Mouse (Mus musculus): Measurements from ENCODE around the gene Iqcb1. TPM values are rescaled to one million over a fixed set of nuclear protein-coding genes. Genes with fewer than 3 reads are reported as not detected.

Iqcb1 gene
- polyA plus RNA-seq, 1 experiment from 2014 or later = 38.7 TPM

DNA sequence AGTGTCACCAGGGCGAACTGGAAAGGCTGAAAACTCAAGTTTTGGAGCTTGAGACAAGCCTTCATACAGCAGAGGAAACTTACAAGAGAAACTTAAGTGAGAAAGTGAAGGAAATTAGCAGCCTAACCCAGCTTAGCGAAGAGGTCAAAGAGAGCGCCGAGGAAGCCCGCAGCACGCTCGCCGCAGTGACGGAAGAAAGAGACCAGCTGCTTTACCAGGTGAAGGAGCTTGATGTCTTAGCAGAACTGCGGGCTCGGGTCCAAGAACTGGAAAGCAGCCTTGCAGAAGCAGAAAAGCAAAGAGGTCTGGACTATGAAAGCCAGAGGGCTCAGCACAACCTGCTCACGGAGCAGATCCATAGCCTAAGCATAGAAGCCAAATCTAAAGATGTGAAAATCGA lies 84.1 kb downstream of the Iqcb1 start:
- ATAC-seq (ENCODE audit: insufficient number of reproducible peaks, insufficient read depth, low FRiP score, low read depth) = no peak
- Histone ChIP-seq H3K9ac (replicated peaks; ENCODE audit: low read depth, low read length) (no peak overlapping the region), H3K36me3 (ENCODE audit: control insufficient read depth, insufficient read depth, low read length) (peaks cover 39% of the 10 kb centered on the region), H3K9me3 (ENCODE audit: control insufficient read depth, low read depth, low read length) (no peaks in the 10 kb centered on the region), H3K27me3 (ENCODE audit: control insufficient read depth, insufficient read depth, low read length) (no peaks in the 10 kb centered on the region), H3K27ac (ENCODE audit: low read length) (peak overlapping the region; percentile 39; the same call in 1 of the 2 replicates), H3K4me1 (ENCODE audit: control insufficient read depth, insufficient read depth, low read length) (no peaks in the 10 kb centered on the region), H3K4me2 (replicated peaks; ENCODE audit: low read depth, low read length) (no peak overlapping the region), H3K4me3 (ENCODE audit: low read depth, low read length) (no peak overlapping the region)
- WGBS = 72% methylated on average over 13 of the region's 13 CpGs

DNA sequence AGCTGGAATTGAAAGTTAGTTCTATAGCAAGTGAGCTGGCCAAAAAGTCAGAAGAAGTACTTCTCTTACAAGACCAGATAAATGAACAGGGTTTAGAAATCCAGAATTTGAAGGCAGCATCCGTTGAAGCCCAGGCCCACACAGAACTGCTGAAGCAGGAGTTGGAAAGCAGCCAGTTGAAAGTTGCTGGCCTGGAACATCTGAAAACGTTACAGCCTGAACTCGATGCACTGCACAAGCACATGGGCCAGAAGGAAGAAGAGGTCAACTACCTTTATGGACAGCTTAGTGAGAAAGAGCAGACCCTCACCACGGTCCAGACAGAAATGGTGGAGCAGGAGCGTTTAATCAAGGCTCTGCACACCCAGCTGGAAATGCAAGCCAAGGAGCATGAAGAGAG lies 86.0 kb downstream of the Iqcb1 start:
- Histone ChIP-seq H3K4me2 (replicated peaks; ENCODE audit: low read depth, low read length) (no peak overlapping the region), H3K27ac (ENCODE audit: low read length) (no peak overlapping the region), H3K36me3 (ENCODE audit: control insufficient read depth, insufficient read depth, low read length) (peaks cover 45% of the 10 kb centered on the region), H3K9ac (replicated peaks; ENCODE audit: low read depth, low read length) (no peak overlapping the region), H3K9me3 (ENCODE audit: control insufficient read depth, low read depth, low read length) (no peaks in the 10 kb centered on the region), H3K27me3 (ENCODE audit: control insufficient read depth, insufficient read depth, low read length) (no peaks in the 10 kb centered on the region), H3K4me3 (ENCODE audit: low read depth, low read length) (no peak overlapping the region), H3K4me1 (ENCODE audit: control insufficient read depth, insufficient read depth, low read length) (no peaks in the 10 kb centered on the region)
- no peak for ATAC-seq (ENCODE audit: insufficient number of reproducible peaks, insufficient read depth, low FRiP score, low read depth)
- 71% methylated on average over 5 of the region's 5 CpGs for WGBS

DNA sequence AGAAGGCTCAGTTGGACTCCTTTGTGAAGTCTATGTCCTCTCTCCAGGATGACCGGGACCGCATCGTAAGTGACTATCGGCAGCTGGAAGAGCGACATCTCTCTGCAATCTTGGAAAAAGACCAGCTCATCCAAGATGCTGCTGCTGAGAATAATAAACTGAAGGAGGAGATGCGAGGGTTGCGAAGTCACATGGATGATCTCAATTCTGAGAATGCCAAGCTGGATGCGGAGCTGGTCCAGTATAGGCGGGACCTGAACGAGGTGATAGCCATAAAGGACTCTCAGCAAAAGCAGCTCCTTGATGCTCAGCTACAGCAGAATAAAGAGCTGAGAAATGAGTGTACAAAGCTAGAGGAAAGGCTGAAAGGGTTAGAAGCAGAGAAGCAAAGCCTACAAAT lies 90.3 kb downstream of the Iqcb1 start:
- Histone ChIP-seq H3K9ac (replicated peaks; ENCODE audit: low read depth, low read length) (no peak overlapping the region), H3K4me2 (replicated peaks; ENCODE audit: low read depth, low read length) (no peak overlapping the region), H3K27ac (ENCODE audit: low read length) (no peak overlapping the region), H3K9me3 (ENCODE audit: control insufficient read depth, low read depth, low read length) (no peaks in the 10 kb centered on the region), H3K36me3 (ENCODE audit: control insufficient read depth, insufficient read depth, low read length) (peaks cover 34% of the 10 kb centered on the region), H3K4me1 (ENCODE audit: control insufficient read depth, insufficient read depth, low read length) (no peaks in the 10 kb centered on the region), H3K4me3 (ENCODE audit: low read depth, low read length) (no peak overlapping the region), H3K27me3 (ENCODE audit: control insufficient read depth, insufficient read depth, low read length) (no peaks in the 10 kb centered on the region)
- 98% methylated on average over 10 of the region's 10 CpGs for WGBS
- no peak for ATAC-seq (ENCODE audit: insufficient number of reproducible peaks, insufficient read depth, low FRiP score, low read depth)

DNA sequence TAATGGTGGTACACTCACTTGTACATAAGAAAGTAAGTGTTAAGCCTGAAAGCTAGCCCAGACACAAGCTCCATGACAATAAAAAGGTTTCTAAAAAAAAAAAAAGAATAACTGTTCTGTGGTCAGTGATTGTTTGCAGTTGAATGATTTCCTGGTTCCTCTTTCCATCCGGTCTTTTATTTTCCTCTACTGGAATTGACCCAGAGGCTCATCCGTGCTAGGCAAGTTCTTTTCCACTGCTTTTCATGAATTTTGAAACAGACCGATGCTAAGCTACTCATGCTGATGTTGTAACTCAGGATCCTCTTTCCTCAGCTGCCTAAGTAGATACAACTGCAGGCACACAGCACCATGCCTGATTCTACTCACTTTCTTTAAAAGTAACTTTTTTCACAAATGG lies 92.2 kb downstream of the Iqcb1 start:
- H3K9me3 ChIP-seq (ENCODE audit: control insufficient read depth, low read depth, low read length) = no peaks in the 10 kb centered on the region
- ATAC-seq (ENCODE audit: insufficient number of reproducible peaks, insufficient read depth, low FRiP score, low read depth) = no peak
- no peak overlapping the region for H3K4me3 ChIP-seq (ENCODE audit: low read depth, low read length)
- no peaks in the 10 kb centered on the region for H3K27me3 ChIP-seq (ENCODE audit: control insufficient read depth, insufficient read depth, low read length)
- H3K4me1 ChIP-seq (ENCODE audit: control insufficient read depth, insufficient read depth, low read length) = no peaks in the 10 kb centered on the region
- no peak overlapping the region for H3K4me2 ChIP-seq (replicated peaks; ENCODE audit: low read depth, low read length)
- 87% methylated on average over 3 of the region's 3 CpGs for WGBS
- no peak overlapping the region for H3K27ac ChIP-seq (ENCODE audit: low read length)
- H3K36me3 ChIP-seq (ENCODE audit: control insufficient read depth, insufficient read depth, low read length) = peaks cover 37% of the 10 kb centered on the region
- no peak overlapping the region for H3K9ac ChIP-seq (replicated peaks; ENCODE audit: low read depth, low read length)

DNA sequence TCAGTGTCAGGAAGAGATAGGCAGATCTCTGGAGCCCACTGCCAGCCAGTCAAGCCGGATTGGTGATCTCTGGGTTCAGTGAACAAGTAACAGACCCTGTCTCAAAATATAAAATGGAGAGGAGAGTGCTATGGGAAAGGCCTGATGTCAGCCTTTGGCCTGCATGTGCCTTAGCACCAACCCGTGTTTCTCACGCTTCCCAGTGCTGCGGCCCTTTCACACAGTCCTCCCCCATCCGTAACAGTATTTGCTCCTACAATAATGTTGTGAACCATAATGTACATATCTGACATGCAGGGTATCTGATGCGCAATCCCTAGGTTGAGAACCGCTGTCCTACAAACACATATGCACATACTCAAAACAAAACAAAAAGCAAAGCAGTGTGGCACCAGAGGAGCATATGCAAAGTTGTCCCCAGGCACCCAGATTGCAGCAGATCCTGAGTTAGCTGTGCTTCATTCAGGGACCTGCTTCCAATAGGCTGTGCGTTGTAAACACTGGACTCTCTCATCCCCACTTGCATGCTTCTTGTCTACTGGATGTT lies 93.0 kb downstream of the Iqcb1 start:
- Histone ChIP-seq H3K4me2 (replicated peaks; ENCODE audit: low read depth, low read length) (no peak overlapping the region), H3K9ac (replicated peaks; ENCODE audit: low read depth, low read length) (no peak overlapping the region), H3K9me3 (ENCODE audit: control insufficient read depth, low read depth, low read length) (no peaks in the 10 kb centered on the region), H3K4me1 (ENCODE audit: control insufficient read depth, insufficient read depth, low read length) (no peaks in the 10 kb centered on the region), H3K27ac (ENCODE audit: low read length) (no peak overlapping the region), H3K4me3 (ENCODE audit: low read depth, low read length) (no peak overlapping the region), H3K27me3 (ENCODE audit: control insufficient read depth, insufficient read depth, low read length) (no peaks in the 10 kb centered on the region), H3K36me3 (ENCODE audit: control insufficient read depth, insufficient read depth, low read length) (peaks cover 40% of the 10 kb centered on the region)
- 93% methylated on average over 8 of the region's 8 CpGs for WGBS
- no peak for ATAC-seq (ENCODE audit: insufficient number of reproducible peaks, insufficient read depth, low FRiP score, low read depth)

DNA sequence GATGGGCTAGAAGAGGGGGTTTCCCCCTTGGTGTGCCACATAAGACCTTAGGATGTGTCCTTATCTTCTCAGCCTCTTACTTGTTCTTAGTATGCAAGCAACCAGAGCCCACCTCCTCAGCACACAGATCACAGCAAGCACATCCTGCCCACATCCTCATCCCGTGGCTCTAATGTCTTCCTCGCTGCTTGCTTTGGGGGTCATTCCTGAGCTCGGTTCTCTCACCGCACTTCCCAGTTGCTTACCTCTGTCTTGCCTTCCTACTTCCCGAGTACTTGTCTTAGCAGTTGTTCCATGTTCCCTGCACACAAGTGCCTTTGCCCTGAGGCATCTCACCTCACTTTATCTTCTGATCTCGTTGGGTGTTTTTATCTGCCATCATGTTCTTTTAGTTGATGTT lies 93.8 kb downstream of the Iqcb1 start:
- ATAC-seq (ENCODE audit: insufficient number of reproducible peaks, insufficient read depth, low FRiP score, low read depth) = no peak
- Histone ChIP-seq H3K27ac (ENCODE audit: low read length) (no peak overlapping the region), H3K9ac (replicated peaks; ENCODE audit: low read depth, low read length) (no peak overlapping the region), H3K4me2 (replicated peaks; ENCODE audit: low read depth, low read length) (no peak overlapping the region), H3K9me3 (ENCODE audit: control insufficient read depth, low read depth, low read length) (no peaks in the 10 kb centered on the region), H3K36me3 (ENCODE audit: control insufficient read depth, insufficient read depth, low read length) (peaks cover 46% of the 10 kb centered on the region), H3K27me3 (ENCODE audit: control insufficient read depth, insufficient read depth, low read length) (no peaks in the 10 kb centered on the region), H3K4me3 (ENCODE audit: low read depth, low read length) (no peak overlapping the region), H3K4me1 (ENCODE audit: control insufficient read depth, insufficient read depth, low read length) (no peaks in the 10 kb centered on the region)
- WGBS = 92% methylated on average over 6 of the region's 6 CpGs

Small RNA genes within 50 kb of the gene (microRNA-seq; reads per million reads assigned to microRNA genes)
- gene Gm22617 = not detected

Other genes with a start within 250 kb of the Iqcb1 start
- 2.0 and 2.7 TPM in 2 replicates for gene Cd86, start 162.3 kb upstream of the Iqcb1 start, polyA plus RNA-seq (2014; fragmentation: Nextera tagmentation; extraction: Ambion mirVana)
- gene Ildr1, start 134.4 kb upstream of the Iqcb1 start, polyA plus RNA-seq (2014; fragmentation: Nextera tagmentation; extraction: Ambion mirVana) = 5.8 and 6.2 TPM in 2 replicates
- gene Slc15a2, start 43.4 kb upstream of the Iqcb1 start, polyA plus RNA-seq (2014; fragmentation: Nextera tagmentation; extraction: Ambion mirVana) = 7.0 and 7.9 TPM in 2 replicates
- gene Eaf2, start 46.6 kb downstream of the Iqcb1 start, polyA plus RNA-seq (2014; fragmentation: Nextera tagmentation; extraction: Ambion mirVana) = 1.8 and 2.1 TPM in 2 replicates
- 123 and 125 TPM in 2 replicates for gene Golgb1, start 46.8 kb downstream of the Iqcb1 start, polyA plus RNA-seq (2014; fragmentation: Nextera tagmentation; extraction: Ambion mirVana)
- gene Hcls1, start 106.6 kb downstream of the Iqcb1 start, polyA plus RNA-seq (2014; fragmentation: Nextera tagmentation; extraction: Ambion mirVana) = 2.1 and 2.7 TPM in 2 replicates
- not detected in 2 replicates for gene Fbxo40, start 162.1 kb downstream of the Iqcb1 start, polyA plus RNA-seq (2014; fragmentation: Nextera tagmentation; extraction: Ambion mirVana)
- 10.5 and 11.7 TPM in 2 replicates for gene Polq, start 183.4 kb downstream of the Iqcb1 start, polyA plus RNA-seq (2014; fragmentation: Nextera tagmentation; extraction: Ambion mirVana)